Mouse (Mus musculus): ENCODE data around the gene Myh11. TPM values are rescaled to one million over a fixed set of nuclear protein-coding genes. Genes with fewer than 3 reads are reported as not detected.

The Myh11 gene
- polyA plus RNA-seq, 1 experiment from 2014 or later = 160 TPM

DNA sequence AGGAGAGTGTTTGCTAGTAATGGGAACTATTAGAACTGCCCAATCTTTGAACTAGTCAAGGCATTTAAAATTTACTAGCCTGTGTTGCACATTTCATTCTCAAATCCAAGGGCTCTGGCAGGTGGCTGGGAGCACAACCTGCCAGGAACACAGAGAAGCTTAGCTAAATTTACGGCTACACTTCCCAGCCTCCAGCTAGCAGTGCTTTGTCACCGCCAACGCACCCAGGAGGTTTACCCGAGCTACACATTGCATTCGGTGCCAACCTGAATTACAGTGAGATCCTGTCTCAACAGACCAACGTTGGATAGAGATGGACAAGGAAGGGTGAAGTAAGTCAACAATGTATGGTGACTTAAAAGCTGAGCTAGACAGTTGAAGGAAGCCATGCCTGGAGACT, 27.9 kb downstream of the Myh11 start:
- Histone ChIP-seq H3K9me3 (no peaks in the 10 kb centered on the region), H3K27ac (no peak overlapping the region), H3K27me3 (replicated peaks) (no peaks in the 10 kb centered on the region), H3K4me3 (replicated peaks) (no peak overlapping the region), H3K36me3 (no peaks in the 10 kb centered on the region), H3K9ac (no peak overlapping the region), H3K4me2 (replicated peaks) (no peak overlapping the region), H3K4me1 (replicated peaks) (no peaks in the 10 kb centered on the region)
- 80% methylated on average over 6 of the region's 6 CpGs for WGBS
- ATAC-seq = no peak

DNA sequence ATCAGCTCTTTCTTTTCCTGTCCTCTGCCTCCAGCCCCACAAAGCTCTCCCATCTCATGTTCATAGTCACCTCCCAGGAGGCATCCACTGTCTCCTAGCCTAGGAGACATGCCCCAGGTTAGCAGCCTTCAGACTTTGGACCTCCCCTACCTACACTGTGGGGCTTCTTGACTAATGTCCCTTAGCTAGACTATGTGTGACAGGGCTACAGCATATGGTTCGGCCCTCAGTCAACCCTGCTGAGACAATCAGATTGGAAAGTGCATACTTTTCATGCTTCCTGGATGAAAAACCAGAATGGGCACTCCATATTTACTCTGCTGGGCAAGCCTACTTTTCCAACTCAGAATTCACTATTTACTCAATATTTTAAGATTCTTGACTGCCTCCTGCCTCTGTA, 28.8 kb downstream of the Myh11 start:
- Histone ChIP-seq H3K4me3 (replicated peaks) (no peak overlapping the region), H3K9me3 (no peaks in the 10 kb centered on the region), H3K27me3 (replicated peaks) (no peaks in the 10 kb centered on the region), H3K4me1 (replicated peaks) (no peaks in the 10 kb centered on the region), H3K36me3 (no peaks in the 10 kb centered on the region), H3K9ac (no peak overlapping the region), H3K4me2 (replicated peaks) (no peak overlapping the region), H3K27ac (no peak overlapping the region)
- WGBS = 79% methylated on average over 1 of the region's 1 CpGs
- ATAC-seq = no peak

GRCm38 (mm10) chr16:14258856-14259255, 32.3 kb downstream of the Myh11 start:
- H3K27me3 ChIP-seq (replicated peaks) = no peaks in the 10 kb centered on the region
- H3K27ac ChIP-seq = no peak overlapping the region
- ATAC-seq = 0 out of 2 replicates have a peak, but pooled peaks have one; percentile 20
- no peak overlapping the region for H3K9ac ChIP-seq
- H3K4me3 ChIP-seq (replicated peaks) = no peak overlapping the region
- 25% methylated on average over 2 of the region's 2 CpGs for WGBS
- no peaks in the 10 kb centered on the region for H3K36me3 ChIP-seq
- H3K4me2 ChIP-seq (replicated peaks) = no peak overlapping the region
- H3K9me3 ChIP-seq = no peaks in the 10 kb centered on the region
- no peaks in the 10 kb centered on the region for H3K4me1 ChIP-seq (replicated peaks)

GRCm38 (mm10) chr16:14253586-14253985, 37.6 kb downstream of the Myh11 start:
- 88% methylated on average over 3 of the region's 3 CpGs for WGBS
- H3K4me3 ChIP-seq (replicated peaks) = no peak overlapping the region
- H3K9me3 ChIP-seq = no peaks in the 10 kb centered on the region
- ATAC-seq = no peak
- no peak overlapping the region for H3K9ac ChIP-seq
- no peaks in the 10 kb centered on the region for H3K27me3 ChIP-seq (replicated peaks)
- no peaks in the 10 kb centered on the region for H3K4me1 ChIP-seq (replicated peaks)
- H3K4me2 ChIP-seq (replicated peaks) = no peak overlapping the region
- no peaks in the 10 kb centered on the region for H3K36me3 ChIP-seq
- no peak overlapping the region for H3K27ac ChIP-seq

DNA sequence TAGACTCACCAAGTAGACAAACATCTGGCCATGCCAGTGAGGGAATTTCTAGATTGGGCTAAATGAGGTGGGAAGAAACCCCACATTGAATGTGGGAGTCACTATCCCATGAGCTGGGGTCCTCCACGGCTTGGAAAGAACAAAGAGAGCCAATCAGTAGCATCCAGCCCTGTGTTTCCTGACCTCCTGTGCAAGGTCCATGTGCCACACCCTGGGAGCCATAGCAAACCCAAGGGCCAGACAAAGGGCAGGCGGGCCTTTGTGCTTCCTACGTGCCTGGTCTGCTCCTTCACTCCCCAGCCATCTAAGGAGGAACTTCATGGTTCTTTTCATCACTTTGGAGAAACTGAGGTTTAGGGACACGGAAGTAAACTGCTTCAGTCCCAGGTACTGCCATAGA, 38.3 kb downstream of the Myh11 start:
- H3K4me3 ChIP-seq (replicated peaks) = no peak overlapping the region
- H3K27me3 ChIP-seq (replicated peaks) = no peaks in the 10 kb centered on the region
- no peaks in the 10 kb centered on the region for H3K4me1 ChIP-seq (replicated peaks)
- no peak overlapping the region for H3K4me2 ChIP-seq (replicated peaks)
- no peak overlapping the region for H3K9ac ChIP-seq
- H3K9me3 ChIP-seq = no peaks in the 10 kb centered on the region
- H3K36me3 ChIP-seq = no peaks in the 10 kb centered on the region
- H3K27ac ChIP-seq = no peak overlapping the region
- 76% methylated on average over 4 of the region's 4 CpGs for WGBS
- peak; percentile 81 for ATAC-seq

- no peak overlapping the region for H3K4me3 ChIP-seq (replicated peaks)
- no peak overlapping the region for H3K4me2 ChIP-seq (replicated peaks)
- no peaks in the 10 kb centered on the region for H3K9me3 ChIP-seq
- no peak overlapping the region for H3K27ac ChIP-seq
- no peaks in the 10 kb centered on the region for H3K36me3 ChIP-seq
- H3K4me1 ChIP-seq (replicated peaks) = no peaks in the 10 kb centered on the region
- ATAC-seq = no peak
- H3K27me3 ChIP-seq (replicated peaks) = no peaks in the 10 kb centered on the region
- 74% methylated on average over 1 of the region's 1 CpGs for WGBS
- H3K9ac ChIP-seq = no peak overlapping the region
Measured at GRCm38 (mm10) chr16:14249913-14250312, 41.3 kb downstream of the Myh11 start.

DNA sequence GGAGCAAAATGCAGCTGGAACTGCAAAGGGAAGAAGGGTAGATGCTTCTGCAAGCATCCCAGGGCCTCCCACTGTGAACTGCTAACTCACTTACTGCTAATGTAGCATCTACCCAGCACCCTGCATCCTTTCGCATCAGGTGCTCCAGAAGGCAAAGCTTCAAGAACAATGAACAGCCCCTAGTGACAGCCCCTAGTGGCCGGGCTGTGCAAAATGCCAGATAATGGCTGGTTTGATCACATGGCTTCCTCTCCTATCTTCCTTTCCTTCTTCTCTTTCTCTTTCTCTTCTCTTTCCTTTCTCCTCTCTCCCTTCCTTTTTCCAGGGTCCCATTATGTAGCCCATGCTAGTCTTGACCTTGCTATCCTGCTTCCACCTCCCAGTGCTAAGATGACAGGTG, 48.6 kb downstream of the Myh11 start:
- Histone ChIP-seq H3K27me3 (replicated peaks) (no peaks in the 10 kb centered on the region), H3K4me3 (replicated peaks) (no peak overlapping the region), H3K27ac (no peak overlapping the region), H3K4me1 (replicated peaks) (no peaks in the 10 kb centered on the region), H3K36me3 (no peaks in the 10 kb centered on the region), H3K4me2 (replicated peaks) (no peak overlapping the region), H3K9ac (no peak overlapping the region), H3K9me3 (no peaks in the 10 kb centered on the region)
- 34% methylated on average over 2 of the region's 2 CpGs for WGBS
- no peak for ATAC-seq

GRCm38 (mm10) chr16:14242059-14242458, 49.1 kb downstream of the Myh11 start:
- no peaks in the 10 kb centered on the region for H3K4me1 ChIP-seq (replicated peaks)

GRCm38 (mm10) chr16:14237100-14237723, 54.0 kb downstream of the Myh11 start:
- no peak overlapping the region for H3K27ac ChIP-seq
- ATAC-seq = peak; percentile 55; the same call in 1 of the 2 replicates
- WGBS = 22% methylated on average over 6 of the region's 6 CpGs
- H3K9me3 ChIP-seq = no peaks in the 10 kb centered on the region
- H3K4me3 ChIP-seq (replicated peaks) = no peak overlapping the region
- H3K27me3 ChIP-seq (replicated peaks) = no peaks in the 10 kb centered on the region
- H3K4me2 ChIP-seq (replicated peaks) = no peak overlapping the region
- H3K36me3 ChIP-seq = no peaks in the 10 kb centered on the region
- H3K4me1 ChIP-seq (replicated peaks) = no peaks in the 10 kb centered on the region
- H3K9ac ChIP-seq = no peak overlapping the region

More at GRCm38 (mm10) chr16:14242059-14242458, 49.1 kb downstream of the Myh11 start:
- no peaks in the 10 kb centered on the region for H3K9me3 ChIP-seq
- ATAC-seq = no peak
- H3K36me3 ChIP-seq = no peaks in the 10 kb centered on the region
- 74% methylated on average over 3 of the region's 3 CpGs for WGBS
- no peaks in the 10 kb centered on the region for H3K27me3 ChIP-seq (replicated peaks)
- no peak overlapping the region for H3K9ac ChIP-seq
- H3K27ac ChIP-seq = no peak overlapping the region
- H3K4me2 ChIP-seq (replicated peaks) = no peak overlapping the region
- H3K4me3 ChIP-seq (replicated peaks) = no peak overlapping the region

DNA sequence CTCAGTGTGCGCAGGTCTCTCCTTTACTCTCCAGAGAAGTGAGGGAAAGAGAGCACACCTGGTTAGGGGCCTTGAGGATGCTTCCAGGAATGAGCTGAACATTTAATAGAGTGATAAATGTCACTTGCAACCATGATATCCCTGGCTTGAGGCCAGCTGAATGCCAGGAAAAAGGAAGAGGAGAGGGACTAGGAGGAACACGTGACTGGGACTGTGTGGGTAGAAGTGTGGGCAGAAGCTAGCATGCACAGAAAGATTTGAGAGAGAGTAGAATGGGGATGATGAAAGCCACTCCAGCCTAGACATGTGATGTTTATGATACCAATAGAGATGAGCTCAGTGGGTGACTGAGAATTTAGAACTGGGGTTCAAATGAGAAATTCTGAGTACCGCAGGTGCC, 76.0 kb downstream of the Myh11 start:
- H3K27me3 ChIP-seq (replicated peaks) = no peaks in the 10 kb centered on the region
- H3K4me1 ChIP-seq (replicated peaks) = no peaks in the 10 kb centered on the region
- no peak overlapping the region for H3K9ac ChIP-seq
- H3K36me3 ChIP-seq = no peaks in the 10 kb centered on the region
- no peak overlapping the region for H3K4me3 ChIP-seq (replicated peaks)
- H3K9me3 ChIP-seq = no peaks in the 10 kb centered on the region
- H3K4me2 ChIP-seq (replicated peaks) = no peak overlapping the region
- 85% methylated on average over 3 of the region's 3 CpGs for WGBS
- no peak overlapping the region for H3K27ac ChIP-seq
- no peak for ATAC-seq

DNA sequence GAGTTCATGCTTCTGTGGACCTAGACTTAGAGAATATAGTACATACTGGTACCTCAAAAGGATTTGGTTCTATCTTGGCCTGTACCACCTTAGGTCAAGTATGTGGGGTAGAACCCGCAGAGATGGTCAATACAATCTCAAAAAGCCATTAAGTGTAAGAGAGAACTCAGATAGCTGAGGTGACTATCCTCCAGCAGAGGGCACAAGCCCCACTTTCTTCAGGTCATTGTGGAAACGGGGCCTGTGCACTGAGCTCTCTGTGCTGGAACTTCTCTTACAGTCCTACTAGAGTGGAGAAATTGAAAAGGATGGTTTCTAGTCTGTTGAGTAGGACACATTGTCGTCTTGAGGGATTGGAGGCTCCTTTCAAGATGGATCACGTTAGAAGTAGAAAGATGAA, 92.4 kb downstream of the Myh11 start:
- no peaks in the 10 kb centered on the region for H3K9me3 ChIP-seq
- no peak overlapping the region for H3K9ac ChIP-seq
- no peak overlapping the region for H3K4me3 ChIP-seq (replicated peaks)
- no peaks in the 10 kb centered on the region for H3K4me1 ChIP-seq (replicated peaks)
- ATAC-seq = no peak
- H3K36me3 ChIP-seq = no peaks in the 10 kb centered on the region
- H3K27ac ChIP-seq = no peak overlapping the region
- H3K4me2 ChIP-seq (replicated peaks) = no peak overlapping the region
- H3K27me3 ChIP-seq (replicated peaks) = no peaks in the 10 kb centered on the region
- 75% methylated on average over 4 of the region's 4 CpGs for WGBS

DNA sequence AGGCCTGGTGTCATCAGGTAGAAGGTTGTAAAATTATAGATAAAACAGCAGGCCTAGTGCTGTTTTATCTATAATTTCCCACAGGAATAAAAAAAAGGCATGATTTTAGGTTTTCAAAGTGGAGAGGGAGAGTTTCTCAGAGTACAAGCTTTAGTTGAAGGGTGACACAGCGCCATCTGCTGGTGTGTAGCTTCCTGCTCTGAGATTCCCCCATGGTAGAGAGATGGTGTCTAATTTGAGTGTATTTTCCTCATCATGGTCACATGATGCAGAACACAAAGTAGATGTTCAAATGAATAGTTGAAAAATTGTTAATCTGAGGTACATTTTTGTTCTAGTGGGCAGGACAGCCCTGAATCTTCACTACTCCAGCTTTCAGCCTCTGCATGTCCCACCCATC, 95.7 kb downstream of the Myh11 start:
- Histone ChIP-seq H3K4me1 (replicated peaks) (no peaks in the 10 kb centered on the region), H3K27me3 (replicated peaks) (no peaks in the 10 kb centered on the region), H3K9ac (no peak overlapping the region), H3K9me3 (no peaks in the 10 kb centered on the region), H3K27ac (no peak overlapping the region), H3K36me3 (peaks cover 13% of the 10 kb centered on the region; the same call in 1 of the 2 replicates), H3K4me2 (replicated peaks) (no peak overlapping the region), H3K4me3 (replicated peaks) (no peak overlapping the region)
- 29% methylated on average over 1 of the region's 1 CpGs for WGBS
- no peak for ATAC-seq

- no peaks in the 10 kb centered on the region for H3K9me3 ChIP-seq
- H3K4me3 ChIP-seq (replicated peaks) = no peak overlapping the region
- H3K36me3 ChIP-seq = peaks cover 19% of the 10 kb centered on the region
- 61% methylated on average over 9 of the region's 9 CpGs for WGBS
- no peak overlapping the region for H3K27ac ChIP-seq
- H3K4me2 ChIP-seq (replicated peaks) = no peak overlapping the region
- no peak for ATAC-seq
- H3K27me3 ChIP-seq (replicated peaks) = no peaks in the 10 kb centered on the region
- no peaks in the 10 kb centered on the region for H3K4me1 ChIP-seq (replicated peaks)
- H3K9ac ChIP-seq = no peak overlapping the region
Measured at GRCm38 (mm10) chr16:14194164-14194950, 96.8 kb downstream of the Myh11 start.
